Mouse (Mus musculus) ES-E14 (cell line): ENCODE results near the gene Gm10553.
"Not testable (repeated sequence)": the region's sequence is repeated elsewhere in the genome, so short reads cannot be mapped to it uniquely, and the experiment has no call there.

ENCODE experiments used
- CHD2 ChIP-seq: IDR thresholded peaks from 2 replicates; pipeline ENCODE4 v1.6.1; 2014; ENCODE audit warnings: mild to moderate bottlenecking, low read depth, low read length, inconsistent platforms
- HCFC1 ChIP-seq: IDR thresholded peaks from 2 replicates; pipeline ENCODE4 v1.6.1; 2012; ENCODE audit warnings: low read length, inconsistent platforms, borderline replicate concordance; ENCODE audit not compliant: insufficient read depth
- MAFK ChIP-seq: IDR thresholded peaks from 2 replicates; pipeline ENCODE4 v1.6.1; 2014; ENCODE audit warnings: mild to moderate bottlenecking, low read depth, low read length, inconsistent platforms; ENCODE audit not compliant: insufficient read depth
- ZC3H11A ChIP-seq: IDR thresholded peaks from 2 replicates; pipeline ENCODE4 v1.6.1; 2012; ENCODE audit warnings: low read depth, mild to moderate bottlenecking, inconsistent platforms, low read length, borderline replicate concordance
- ZNF384 ChIP-seq: IDR thresholded peaks from 2 replicates; pipeline ENCODE4 v1.6.1; 2012; ENCODE audit warnings: low read depth, low read length, inconsistent platforms

GRCm38 (mm10) chr1:85099864-85100263 is at the start of gene Gm10553:
- not testable (repeated sequence) for TF ChIP-seq CHD2, MAFK, ZNF384, ZC3H11A, HCFC1
